Mouse (Mus musculus) hindbrain, postnatal 0 days (tissue): ENCODE results near the gene Tbl1x. TPM values are rescaled to one million over a fixed set of nuclear protein-coding genes. Genes with fewer than 3 reads are reported as not detected.

Source experiments
- ATAC-seq: fragments of 200-750 bp; cut with Nextera tagmentation; 2 replicates; pipeline ENCODE4 v1.8.0; 2017; ENCODE audit warnings: mild to moderate bottlenecking, moderate TSS enrichment, moderate library complexity
- DNase-seq: peaks from one replicate; pipeline ENCODE4 v3.0.0-alpha.2; 2015; ENCODE audit warnings: low spot score
- H3K27ac ChIP-seq: fragments of 300-500 bp; sonication (generic); 2 replicates; pipeline ENCODE4 v1.5.1; 2014; ENCODE audit warnings: mild to moderate bottlenecking
- H3K27me3 ChIP-seq: fragments of 300-500 bp; sonication (generic); 2 replicates; pipeline ENCODE4 v1.6.1; 2014; ENCODE audit warnings: low read length, mixed read lengths; ENCODE audit not compliant: insufficient read depth
- H3K36me3 ChIP-seq: fragments of 300-500 bp; sonication (generic); 2 replicates; pipeline ENCODE4 v1.6.1; 2014; ENCODE audit warnings: low read length, mixed read lengths; ENCODE audit not compliant: insufficient read depth
- H3K4me1 ChIP-seq: fragments of 300-500 bp; sonication (generic); 2 replicates; pipeline ENCODE4 v1.6.1; 2014; ENCODE audit warnings: antibody characterized with exemption, low read length, mixed read lengths; ENCODE audit not compliant: insufficient read depth
- H3K4me2 ChIP-seq: fragments of 300-500 bp; sonication (generic); 2 replicates; pipeline ENCODE4 v1.6.1; 2014; ENCODE audit warnings: low read depth, mild to moderate bottlenecking, low read length, moderate library complexity, mixed read lengths
- H3K4me3 ChIP-seq: fragments of 300-500 bp; sonication (generic); 2 replicates; pipeline ENCODE4 v1.5.1; 2014; ENCODE audit warnings: low read length
- H3K9ac ChIP-seq: fragments of 300-500 bp; sonication (generic); replicated peaks from 2 replicates; pipeline ENCODE4 v1.6.1; 2014; ENCODE audit warnings: mild to moderate bottlenecking, low read length, moderate library complexity, mixed read lengths
- H3K9me3 ChIP-seq: fragments of 300-500 bp; sonication (generic); 2 replicates; pipeline ENCODE4 v1.6.1; 2016; ENCODE audit warnings: low read length, mixed read lengths
- CTCF ChIP-seq: IDR thresholded peaks from 2 replicates; pipeline ENCODE4 v1.5.1; 2016; ENCODE audit warnings: antibody characterized with exemption, control low read depth, low read depth
- WGBS: fragments of 180-500 bp; shearing (Covaris S2); extraction: QIAGEN DNeasy Blood & Tissue Kit; methylation state at CpG from one replicate; pipeline ENCODE4 v1.1.7; 2014; 5-methylcytosine and 5-hydroxymethylcytosine counted together
- polyA plus RNA-seq: library from polyadenylated mRNA; unstranded; fragments of >200 nt; fragmentation: Nextera tagmentation; extraction: Ambion mirVana; gene quantifications from 2 replicates; pipeline ENCODE4 v1.2.1, GENCODE M21; 2015
- total RNA-seq: library from RNA; depleted of rRNA; stranded (reverse); fragments of >200 nt; gene quantifications from 2 replicates; pipeline ENCODE4 v1.2.3, GENCODE M21; 2014

Gene Tbl1x
- total and polyA plus RNA-seq, 2 experiments from 2014 or later: 33.4 to 46.7 TPM

- no peak for DNase-seq
- Histone ChIP-seq H3K4me3 (no peak overlapping the region), H3K9me3 (no peaks in the 10 kb centered on the region)
Observed at GRCm38 (mm10) chrX:77577108-77577507, 66.3 kb downstream of the Tbl1x start.

DNA sequence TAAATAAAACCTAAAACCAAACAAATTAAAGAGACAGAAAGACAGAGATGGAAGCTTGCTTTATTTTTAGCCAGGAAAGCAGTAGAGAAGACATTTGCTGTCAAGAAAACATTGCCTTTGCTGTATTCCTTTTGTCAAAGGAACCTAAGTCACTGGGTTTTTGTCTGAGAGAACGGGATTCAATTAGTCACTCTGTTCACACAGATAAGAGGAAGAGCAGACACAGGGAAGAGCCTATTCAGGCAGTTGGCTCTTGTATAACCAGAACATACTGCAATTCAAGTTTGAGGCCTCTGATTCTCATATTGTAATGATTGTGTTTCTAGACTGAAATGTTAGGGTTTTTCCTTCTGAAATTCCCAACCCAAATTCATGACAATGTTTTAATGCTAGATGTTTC is 67.4 kb downstream of the Tbl1x start:
- H3K4me2 ChIP-seq: no peak overlapping the region
- 58% methylated on average over 1 of the region's 1 CpGs for WGBS
- H3K4me1 ChIP-seq: no peaks in the 10 kb centered on the region
- DNase-seq: no peak
- no peak for ATAC-seq
- no peak overlapping the region for H3K4me3 ChIP-seq
- no peak for TF ChIP-seq CTCF
- H3K27me3 ChIP-seq: no peaks in the 10 kb centered on the region
- no peaks in the 10 kb centered on the region for H3K9me3 ChIP-seq
- H3K27ac ChIP-seq: no peak overlapping the region
- no peak overlapping the region for H3K9ac ChIP-seq
- H3K36me3 ChIP-seq: no peaks in the 10 kb centered on the region

More at GRCm38 (mm10) chrX:77577108-77577507, 66.3 kb downstream of the Tbl1x start:
- no peak for ATAC-seq
- H3K4me2 ChIP-seq: no peak overlapping the region
- no peak for TF ChIP-seq CTCF
- WGBS: 68% methylated on average over 3 of the region's 3 CpGs
- H3K27ac ChIP-seq: no peak overlapping the region
- H3K4me1 ChIP-seq: no peaks in the 10 kb centered on the region
- no peaks in the 10 kb centered on the region for H3K36me3 ChIP-seq
- no peak overlapping the region for H3K9ac ChIP-seq
- H3K27me3 ChIP-seq: no peaks in the 10 kb centered on the region

DNA sequence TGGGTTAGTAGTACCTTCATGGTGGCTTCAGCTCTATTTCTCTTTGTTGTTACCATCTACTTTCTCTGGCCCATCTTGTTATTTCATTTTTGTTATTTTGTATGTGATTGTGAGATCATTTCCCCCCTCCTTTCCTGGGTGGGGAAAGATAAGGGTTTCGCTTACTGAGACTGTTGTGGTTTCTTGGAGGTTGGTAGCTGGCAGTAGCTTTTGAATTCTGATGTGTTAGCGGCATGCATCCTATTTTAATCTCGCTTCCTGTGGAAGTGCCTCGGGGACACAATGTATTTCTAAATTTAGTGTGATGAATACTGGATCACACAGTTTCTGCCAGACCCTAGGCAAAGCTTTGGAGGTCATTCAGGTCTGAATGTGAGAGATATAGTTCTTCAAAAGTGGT is 69.2 kb downstream of the Tbl1x start:
- Histone ChIP-seq H3K27me3 (no peaks in the 10 kb centered on the region), H3K9me3 (no peaks in the 10 kb centered on the region), H3K9ac (no peak overlapping the region), H3K4me2 (no peak overlapping the region), H3K4me1 (no peaks in the 10 kb centered on the region), H3K27ac (no peak overlapping the region), H3K4me3 (no peak overlapping the region), H3K36me3 (no peaks in the 10 kb centered on the region)
- ATAC-seq: no peak
- DNase-seq: no peak
- 69% methylated on average over 4 of the region's 4 CpGs for WGBS
- no peak for TF ChIP-seq CTCF

DNA sequence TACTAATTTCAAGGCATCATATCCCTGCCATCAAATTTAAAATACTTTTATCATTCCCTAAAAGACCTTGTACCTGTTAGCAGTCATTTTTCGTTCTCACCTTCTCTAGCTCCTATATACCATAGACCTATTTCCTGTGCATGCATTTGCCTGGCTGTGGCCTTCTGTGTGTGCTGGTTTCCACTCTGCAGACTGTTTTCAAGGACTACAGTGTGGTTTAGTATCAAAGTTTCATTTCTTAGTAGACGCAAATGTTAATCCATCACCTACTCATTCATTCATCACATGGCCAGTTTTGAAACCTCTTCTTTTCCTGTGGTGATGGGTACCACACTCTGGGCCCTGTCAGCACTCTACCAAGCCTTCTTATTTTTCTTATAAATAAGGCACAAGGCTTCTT is 75.2 kb downstream of the Tbl1x start:
- Histone ChIP-seq H3K36me3 (no peaks in the 10 kb centered on the region), H3K4me3 (no peak overlapping the region), H3K4me2 (no peak overlapping the region), H3K9ac (no peak overlapping the region), H3K27ac (no peak overlapping the region), H3K9me3 (no peaks in the 10 kb centered on the region), H3K4me1 (no peaks in the 10 kb centered on the region), H3K27me3 (no peaks in the 10 kb centered on the region)
- 89% methylated on average over 2 of the region's 2 CpGs for WGBS
- no peak for TF ChIP-seq CTCF
- DNase-seq (no peak), ATAC-seq (no peak)

DNA sequence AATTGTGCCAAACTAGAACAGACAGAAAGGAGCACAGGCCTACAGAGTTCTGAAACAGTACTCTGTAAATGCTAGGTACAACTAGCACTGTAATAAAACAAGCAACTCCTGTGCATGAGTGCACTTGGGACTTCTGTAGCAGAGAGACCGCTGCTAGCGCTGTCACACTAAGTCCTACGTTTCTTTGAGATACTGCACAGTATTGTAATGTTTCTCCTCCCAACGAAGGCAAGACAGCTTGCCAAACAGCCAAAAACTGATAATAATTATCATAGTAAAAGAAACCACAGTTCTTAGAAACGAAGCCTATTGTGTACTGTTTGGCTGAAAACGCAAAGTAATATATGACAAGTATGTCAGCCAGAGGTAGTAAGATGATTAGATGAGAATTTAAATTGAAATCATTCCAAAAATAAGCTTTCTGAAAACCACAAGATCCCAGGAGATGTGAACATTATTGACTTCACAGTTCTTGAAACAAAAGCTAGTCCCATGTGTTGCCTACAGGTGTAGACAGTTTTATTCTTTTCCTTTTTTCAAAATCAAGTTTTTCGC is 83.9 kb downstream of the Tbl1x start:
- no peak overlapping the region for H3K27ac ChIP-seq
- DNase-seq: no peak
- TF ChIP-seq CTCF: no peak
- H3K4me3 ChIP-seq: no peak overlapping the region
- H3K27me3 ChIP-seq: no peaks in the 10 kb centered on the region
- H3K9me3 ChIP-seq: no peaks in the 10 kb centered on the region
- ATAC-seq: no peak
- H3K9ac ChIP-seq: no peak overlapping the region
- H3K4me2 ChIP-seq: no peak overlapping the region
- no peaks in the 10 kb centered on the region for H3K36me3 ChIP-seq
- H3K4me1 ChIP-seq: no peaks in the 10 kb centered on the region
- 67% methylated on average over 7 of the region's 7 CpGs for WGBS

GRCm38 (mm10) chrX:77597674-77598073 is 86.9 kb downstream of the Tbl1x start:
- Histone ChIP-seq H3K4me2 (no peak overlapping the region), H3K4me3 (no peak overlapping the region), H3K9me3 (no peaks in the 10 kb centered on the region), H3K27ac (no peak overlapping the region), H3K9ac (no peak overlapping the region), H3K4me1 (no peaks in the 10 kb centered on the region), H3K27me3 (no peaks in the 10 kb centered on the region), H3K36me3 (no peaks in the 10 kb centered on the region)
- DNase-seq (no peak), ATAC-seq (no peak)
- TF ChIP-seq CTCF: no peak

DNA sequence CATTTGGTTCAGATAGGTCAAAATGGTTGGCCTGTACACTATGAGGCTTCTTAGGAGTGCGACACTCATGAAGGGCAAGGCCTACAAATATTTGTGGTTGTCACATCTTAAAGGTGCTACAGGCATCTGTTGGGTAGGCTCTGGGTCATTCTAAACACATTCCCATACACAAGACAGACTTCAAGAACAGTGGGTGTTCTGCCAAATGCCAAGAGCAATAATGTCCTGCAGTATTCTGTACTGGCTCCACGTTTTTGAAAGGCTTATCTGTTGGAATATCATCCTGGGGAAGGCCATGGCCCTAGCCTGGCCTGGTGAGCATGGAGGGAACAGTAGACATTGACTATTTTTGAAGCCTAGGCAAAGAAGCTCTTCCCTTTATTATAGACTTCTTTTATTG is 87.9 kb downstream of the Tbl1x start:
- Histone ChIP-seq H3K27me3 (no peaks in the 10 kb centered on the region), H3K4me1 (no peaks in the 10 kb centered on the region), H3K4me3 (no peak overlapping the region), H3K9ac (no peak overlapping the region), H3K4me2 (no peak overlapping the region), H3K36me3 (no peaks in the 10 kb centered on the region), H3K27ac (no peak overlapping the region), H3K9me3 (no peaks in the 10 kb centered on the region)
- no peak for DNase-seq
- 70% methylated on average over 2 of the region's 2 CpGs for WGBS
- TF ChIP-seq CTCF: no peak
- ATAC-seq: no peak
